Mouse (Mus musculus) ES-Bruce4 (cell line): Measurements from ENCODE around the gene Snorc.

Experiments
- CTCF ChIP-seq: IDR thresholded peaks from one replicate; pipeline ENCODE4 v1.8.1; 2011; ENCODE audit warnings: low read depth, low read length
- POLR2A ChIP-seq: IDR thresholded peaks from one replicate; pipeline ENCODE4 v1.8.1; 2011; ENCODE audit warnings: low read length; ENCODE audit not compliant: insufficient read depth

GRCm38 (mm10) chr1:87520467-87520866, 50.4 kb downstream of the Snorc start:
- TF ChIP-seq CTCF (no peak), POLR2A (no peak)
